Mouse (Mus musculus): Measurements from ENCODE around the gene Chrm3.

DNA sequence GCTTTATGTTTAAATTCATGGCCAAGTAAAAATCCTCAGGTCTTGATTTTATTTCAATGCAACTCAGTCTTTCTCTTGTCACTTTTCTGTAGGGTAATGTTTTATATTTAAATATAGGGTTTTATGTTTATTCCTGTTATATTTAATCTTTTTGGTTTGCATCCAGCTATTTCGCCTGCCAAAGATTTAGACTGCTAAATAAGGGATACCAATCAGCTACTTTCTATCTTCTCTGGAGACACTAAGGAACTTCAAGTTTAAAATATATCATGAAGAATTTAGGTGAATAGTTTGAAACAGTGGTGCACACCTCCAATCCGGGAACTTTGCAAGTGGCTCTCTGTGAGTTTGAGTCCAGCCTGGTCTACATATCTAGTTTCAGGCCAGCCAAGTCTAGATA lies 190.1 kb downstream of the Chrm3 start:
- TF ChIP-seq POLR2A (IDR thresholded peaks at IDR 0.05; ENCODE audit: extremely low read depth, insufficient read depth, low read length) (no peak), CTCF (IDR thresholded peaks at IDR 0.05; ENCODE audit: extremely low read depth, insufficient read depth, low read length) (no peak)
